Mouse (Mus musculus): ENCODE measurements around the gene Otud7a.

DNA sequence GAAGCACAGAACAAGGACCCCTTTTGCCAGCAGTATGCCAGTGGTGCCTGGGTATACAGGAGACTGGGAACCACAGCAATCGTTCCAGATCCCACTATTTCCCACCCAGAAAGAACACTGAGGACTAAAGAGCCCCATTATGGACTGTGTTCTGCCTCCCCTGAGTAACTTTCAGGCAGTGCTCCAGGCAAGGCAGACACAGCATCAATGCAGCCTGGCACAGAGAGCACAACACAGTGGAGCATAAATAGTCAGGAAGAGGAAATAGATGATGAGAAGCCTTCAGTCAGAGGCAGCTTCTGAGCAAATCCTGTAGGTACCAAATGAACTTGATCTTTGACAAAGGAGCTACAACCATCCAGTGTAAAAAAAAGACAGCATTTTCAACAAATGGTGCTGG lies 115.1 kb downstream of the Otud7a start:
- TF ChIP-seq CTCF (IDR thresholded peaks at IDR 0.05; ENCODE audit: borderline replicate concordance, extremely low read depth, insufficient read depth, insufficient read length), result no peak
- TF ChIP-seq POLR2A (IDR thresholded peaks at IDR 0.05; ENCODE audit: borderline replicate concordance, extremely low read depth, insufficient read depth, insufficient read length, poor library complexity, severe bottlenecking), result no peak

All from brain, embryonic 14.5 days (tissue).